Mouse (Mus musculus): ENCODE results near the gene Bbs7. TPM values are rescaled to one million over a fixed set of nuclear protein-coding genes. Genes with fewer than 3 reads are reported as not detected.

The Bbs7 gene
- polyA plus RNA-seq, 1 experiment from 2014 or later, result 20.2 TPM

- no peak for ATAC-seq (ENCODE audit: insufficient number of reproducible peaks, insufficient read depth, low FRiP score, low TSS enrichment)
- no peak overlapping the region for H3K4me2 ChIP-seq (replicated peaks)
- peaks cover 6% of the 10 kb centered on the region; the same call in 1 of the 2 replicates for H3K4me1 ChIP-seq
- no peak overlapping the region for H3K27ac ChIP-seq
- WGBS, result 78% methylated on average over 3 of the region's 3 CpGs
- no peak overlapping the region for H3K4me3 ChIP-seq
- peaks cover 37% of the 10 kb centered on the region for H3K27me3 ChIP-seq
- no peak overlapping the region for H3K9ac ChIP-seq
- no peaks in the 10 kb centered on the region for H3K36me3 ChIP-seq
- no peaks in the 10 kb centered on the region for H3K9me3 ChIP-seq
These were observed 88.8 kb downstream of the Bbs7 start for GRCm38 (mm10) chr3:36524466-36524865.

Other genes starting within 250 kb of the Bbs7 start
- 190 and 196 TPM in 2 replicates for gene Anxa5, start 137.6 kb downstream of the Bbs7 start, polyA plus RNA-seq (2016; fragmentation: Nextera tagmentation; extraction: Ambion mirVana)
- 0.96 and 1.0 TPM in 2 replicates for gene 1810062G17Rik, start 137.5 kb downstream of the Bbs7 start, polyA plus RNA-seq (2016; fragmentation: Nextera tagmentation; extraction: Ambion mirVana)
- 0.23 and 0.41 TPM in 2 replicates for gene Gm11549, start 91.7 kb downstream of the Bbs7 start, polyA plus RNA-seq (2016; fragmentation: Nextera tagmentation; extraction: Ambion mirVana)
- 67.0 and 73.0 TPM in 2 replicates for gene Exosc9, start 60.9 kb downstream of the Bbs7 start, polyA plus RNA-seq (2016; fragmentation: Nextera tagmentation; extraction: Ambion mirVana)
- 171 and 188 TPM in 2 replicates for gene Ccna2, start 41.3 kb downstream of the Bbs7 start, polyA plus RNA-seq (2016; fragmentation: Nextera tagmentation; extraction: Ambion mirVana)
- gene Trpc3, start 76.7 kb upstream of the Bbs7 start, polyA plus RNA-seq (2016; fragmentation: Nextera tagmentation; extraction: Ambion mirVana), result 5.9 and 9.5 TPM in 2 replicates
- 55.0 and 60.0 TPM in 2 replicates for gene 4932438A13Rik, start 249.6 kb upstream of the Bbs7 start, polyA plus RNA-seq (2016; fragmentation: Nextera tagmentation; extraction: Ambion mirVana)